Mouse (Mus musculus) liver, embryonic 11.5 days (tissue): ENCODE data around the gene Pla2g10. TPM values are rescaled to one million over a fixed set of nuclear protein-coding genes. Genes with fewer than 3 reads are reported as not detected.
A peak's percentile ranks its signal among the peaks of the same experiment; 100 is the strongest.
"Not testable (repeated sequence)": the region's sequence is repeated elsewhere in the genome, so short reads cannot be mapped to it uniquely, and the experiment has no call there.

Experiments
- ATAC-seq: fragments of 200-750 bp; cut with Nextera tagmentation; replicated peaks from 2 replicates; pipeline ENCODE4 v1.8.0; 2017; ENCODE audit warnings: moderate number of reproducible peaks, mild to moderate bottlenecking, moderate TSS enrichment, moderate library complexity; ENCODE audit not compliant: low FRiP score
- DNase-seq: peaks from one replicate; pipeline ENCODE4 v3.0.0-alpha.2; 2017; ENCODE audit warnings: low spot score
- H3K27ac ChIP-seq: fragments of 300-500 bp; sonication (generic); 2 replicates; pipeline ENCODE4 v1.5.1; 2014; ENCODE audit warnings: mild to moderate bottlenecking, low read depth, low read length, control low read depth
- H3K27me3 ChIP-seq: fragments of 300-500 bp; sonication (generic); replicated peaks from 2 replicates; pipeline ENCODE4 v1.6.1; 2014; ENCODE audit warnings: low read length, mixed read lengths; ENCODE audit not compliant: control insufficient read depth, insufficient read depth
- H3K36me3 ChIP-seq: fragments of 300-500 bp; sonication (generic); 2 replicates; pipeline ENCODE4 v1.6.1; 2014; ENCODE audit warnings: mild to moderate bottlenecking, low read length, moderate library complexity, mixed read lengths; ENCODE audit not compliant: control insufficient read depth, insufficient read depth
- H3K4me1 ChIP-seq: fragments of 300-500 bp; sonication (generic); replicated peaks from 2 replicates; pipeline ENCODE4 v1.6.1; 2014; ENCODE audit warnings: low read length, mixed read lengths; ENCODE audit not compliant: control insufficient read depth, insufficient read depth
- H3K4me2 ChIP-seq: fragments of 300-500 bp; sonication (generic); 2 replicates; pipeline ENCODE4 v1.6.1; 2014; ENCODE audit warnings: mild to moderate bottlenecking, control low read depth, moderate library complexity
- H3K4me3 ChIP-seq: fragments of 300-500 bp; sonication (generic); 2 replicates; pipeline ENCODE4 v1.5.1; 2014; ENCODE audit warnings: low read depth, low read length, control low read depth
- H3K9ac ChIP-seq: fragments of 300-500 bp; sonication (generic); 2 replicates; pipeline ENCODE4 v1.6.1; 2014; ENCODE audit warnings: low read depth, low read length, control low read depth
- H3K9me3 ChIP-seq: fragments of 300-500 bp; sonication (generic); 2 replicates; pipeline ENCODE4 v1.6.1; 2016; ENCODE audit warnings: low read length, inconsistent platforms, mixed read lengths; ENCODE audit not compliant: control insufficient read depth
- WGBS: fragments of 180-500 bp; shearing (Covaris S2); extraction: QIAGEN DNeasy Blood & Tissue Kit; methylation state at CpG from one replicate; pipeline ENCODE4 v1.1.7; 2014; 5-methylcytosine and 5-hydroxymethylcytosine counted together
- polyA plus RNA-seq: library from polyadenylated mRNA; unstranded; fragments of >200 nt; fragmentation: Nextera tagmentation; extraction: Ambion mirVana; gene quantifications from 2 replicates; pipeline ENCODE4 v1.2.1, GENCODE M21; 2014

The Pla2g10 gene
- polyA plus RNA-seq, 1 experiment from 2014 or later: 0.48 TPM

DNA sequence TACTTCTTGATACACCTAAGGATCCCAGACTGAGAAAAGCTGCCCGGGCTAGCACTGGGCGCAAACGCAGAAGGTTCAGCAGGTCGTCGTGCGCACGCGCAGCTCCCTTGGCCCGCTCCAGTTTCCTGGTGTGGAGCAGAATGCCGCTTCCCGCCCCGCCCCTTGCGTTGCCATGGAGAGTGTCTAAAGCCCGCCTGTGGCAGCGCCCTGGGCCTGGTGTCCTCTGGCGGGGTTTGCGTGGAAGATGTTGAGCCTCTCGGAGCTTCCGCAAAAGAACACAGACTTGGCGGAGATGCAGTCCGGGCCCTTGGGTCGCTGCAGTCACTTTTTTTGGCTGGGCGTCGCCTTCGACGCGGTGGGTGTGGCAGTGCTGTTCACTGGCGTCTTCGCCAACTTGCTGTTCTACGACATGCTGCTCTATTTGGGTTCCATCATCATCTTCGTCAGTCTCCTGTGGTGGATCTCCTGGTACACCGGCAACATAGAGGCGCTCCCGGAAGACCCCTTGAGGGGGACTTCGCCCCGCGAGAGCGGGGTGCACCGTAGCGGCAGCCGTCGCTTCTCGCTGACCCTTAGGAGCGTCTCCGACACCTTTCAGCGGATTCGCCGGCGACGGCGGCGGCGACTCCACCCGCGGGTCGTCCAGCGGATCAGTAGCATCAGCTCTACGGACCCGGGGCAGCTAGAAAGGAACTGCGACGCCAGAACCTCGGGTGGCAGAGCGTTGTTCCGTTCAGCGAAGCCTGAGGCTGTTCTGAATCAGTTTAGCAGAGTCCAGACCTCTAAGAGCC is 23.8 kb upstream of the Pla2g10 start:
- Histone ChIP-seq H3K9me3 (no peaks in the 10 kb centered on the region), H3K4me2 (peak overlapping the region; percentile 99), H3K27me3 (peaks cover 9% of the 10 kb centered on the region; the same call in 1 of the 2 replicates), H3K4me3 (peak overlapping the region; percentile 68), H3K36me3 (no peaks in the 10 kb centered on the region), H3K9ac (peak overlapping the region; percentile 56), H3K4me1 (peaks cover 4% of the 10 kb centered on the region; the same call in 1 of the 2 replicates), H3K27ac (no peak overlapping the region)
- peak; percentile 99 for ATAC-seq
- DNase-seq: peak; percentile 93
- under 1% methylated on average over 65 of the region's 65 CpGs for WGBS

DNA sequence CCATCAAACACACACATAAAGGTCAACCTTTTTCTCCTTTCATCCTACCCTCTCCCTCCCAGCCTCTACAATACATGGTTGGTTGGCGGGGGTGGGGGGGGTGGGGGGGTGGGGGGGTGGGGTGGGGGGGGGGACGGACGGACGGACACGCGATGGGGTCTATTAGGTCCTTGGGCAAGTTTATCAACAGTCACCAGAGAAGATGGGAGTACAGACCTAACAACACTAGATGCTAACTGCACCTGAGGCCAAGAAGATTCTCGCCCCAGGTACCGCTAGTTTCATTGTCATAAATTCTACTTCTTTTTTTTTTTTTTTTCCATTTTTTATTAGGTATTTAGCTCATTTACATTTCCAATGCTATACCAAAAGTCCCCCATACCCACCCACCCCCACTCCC is 23.2 kb upstream of the Pla2g10 start:
- ATAC-seq (no peak), DNase-seq (no peak)
- peaks cover 4% of the 10 kb centered on the region; the same call in 1 of the 2 replicates for H3K4me1 ChIP-seq
- peak overlapping the region; percentile 68 for H3K4me3 ChIP-seq
- no peaks in the 10 kb centered on the region for H3K9me3 ChIP-seq
- 75% methylated on average over 8 of the region's 8 CpGs for WGBS
- H3K27ac ChIP-seq: no peak overlapping the region
- peak overlapping the region; percentile 99 for H3K4me2 ChIP-seq
- peaks cover 9% of the 10 kb centered on the region; the same call in 1 of the 2 replicates for H3K27me3 ChIP-seq
- H3K36me3 ChIP-seq: no peaks in the 10 kb centered on the region
- H3K9ac ChIP-seq: no peak overlapping the region

GRCm38 (mm10) chr16:13750626-13751025 is 19.8 kb upstream of the Pla2g10 start:
- 93% methylated on average over 13 of the region's 13 CpGs for WGBS
- no peak overlapping the region for H3K4me2 ChIP-seq
- H3K9me3 ChIP-seq: no peaks in the 10 kb centered on the region
- H3K27ac ChIP-seq: no peak overlapping the region
- ATAC-seq (no peak), DNase-seq (no peak)
- H3K36me3 ChIP-seq: no peaks in the 10 kb centered on the region
- no peak overlapping the region for H3K4me3 ChIP-seq
- peaks cover 4% of the 10 kb centered on the region; the same call in 1 of the 2 replicates for H3K27me3 ChIP-seq
- no peak overlapping the region for H3K9ac ChIP-seq
- H3K4me1 ChIP-seq: peaks cover 4% of the 10 kb centered on the region; the same call in 1 of the 2 replicates

- Histone ChIP-seq H3K36me3 (no peaks in the 10 kb centered on the region), H3K4me1 (peaks cover 3% of the 10 kb centered on the region; the same call in 1 of the 2 replicates), H3K9ac (no peak overlapping the region), H3K9me3 (no peaks in the 10 kb centered on the region), H3K27me3 (peaks cover 2% of the 10 kb centered on the region; the same call in 1 of the 2 replicates), H3K4me3 (no peak overlapping the region), H3K27ac (no peak overlapping the region), H3K4me2 (no peak overlapping the region)
- DNase-seq (no peak), ATAC-seq (no peak)
- 46% methylated on average over 3 of the region's 3 CpGs for WGBS
These were observed 19.2 kb upstream of the Pla2g10 start for GRCm38 (mm10) chr16:13749981-13750380.

GRCm38 (mm10) chr16:13749306-13749705 is 18.5 kb upstream of the Pla2g10 start:
- Histone ChIP-seq H3K4me1 (no peaks in the 10 kb centered on the region), H3K36me3 (no peaks in the 10 kb centered on the region), H3K9me3 (no peaks in the 10 kb centered on the region), H3K4me3 (no peak overlapping the region), H3K27me3 (no peaks in the 10 kb centered on the region), H3K9ac (no peak overlapping the region), H3K4me2 (no peak overlapping the region), H3K27ac (no peak overlapping the region)
- DNase-seq (no peak), ATAC-seq (no peak)
- 53% methylated on average over 5 of the region's 5 CpGs for WGBS

GRCm38 (mm10) chr16:13748813-13749212 is 18.0 kb upstream of the Pla2g10 start:
- H3K27me3 ChIP-seq, H3K4me1 ChIP-seq, DNase-seq, H3K9ac ChIP-seq, H3K4me3 ChIP-seq, H3K4me2 ChIP-seq, H3K9me3 ChIP-seq, H3K27ac ChIP-seq, ATAC-seq, H3K36me3 ChIP-seq: not testable (repeated sequence)
- 30% methylated on average over 10 of the region's 10 CpGs for WGBS

DNA sequence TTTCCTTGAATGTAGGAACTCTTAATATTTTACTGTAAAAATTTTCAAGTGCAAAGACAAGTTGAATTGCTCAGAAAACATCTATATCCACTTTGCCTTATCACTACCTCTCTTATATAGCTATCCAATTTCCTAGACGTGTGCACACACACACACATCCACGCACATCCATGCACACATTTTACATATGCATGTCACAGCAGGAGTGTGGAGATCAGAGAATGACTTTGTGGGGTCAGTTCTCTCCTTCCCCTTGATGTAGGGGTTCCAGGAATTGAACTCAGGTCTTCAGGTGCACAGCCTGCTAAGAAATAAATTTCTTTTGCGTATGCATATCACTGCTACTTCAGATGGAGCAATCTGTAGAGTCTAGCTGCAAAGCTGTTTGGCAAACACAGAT is 17.3 kb upstream of the Pla2g10 start:
- no peak overlapping the region for H3K4me2 ChIP-seq
- H3K27me3 ChIP-seq: no peaks in the 10 kb centered on the region

DNA sequence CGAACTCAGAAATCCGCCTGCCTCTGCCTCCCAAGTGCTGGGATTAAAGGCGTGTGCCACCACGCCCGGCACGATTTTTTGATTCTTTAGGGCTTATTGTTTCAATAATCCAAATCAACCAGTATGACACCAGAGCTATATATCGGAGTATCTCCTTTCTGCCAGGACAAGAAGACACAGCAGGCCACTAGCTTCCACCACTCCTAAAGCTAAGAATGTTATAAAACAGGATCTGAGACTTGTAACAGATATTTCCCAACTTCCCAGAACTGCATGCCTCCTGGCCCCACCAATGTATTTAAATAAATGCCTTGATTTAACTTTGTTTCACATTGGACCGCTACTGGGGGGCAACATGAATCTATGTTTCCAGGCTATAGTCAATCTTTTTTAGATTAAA is 16.9 kb upstream of the Pla2g10 start:
- 82% methylated on average over 8 of the region's 8 CpGs for WGBS
- Histone ChIP-seq H3K27ac (no peak overlapping the region), H3K4me3 (no peak overlapping the region), H3K9me3 (no peaks in the 10 kb centered on the region), H3K4me1 (no peaks in the 10 kb centered on the region), H3K36me3 (no peaks in the 10 kb centered on the region), H3K27me3 (no peaks in the 10 kb centered on the region), H3K9ac (no peak overlapping the region), H3K4me2 (no peak overlapping the region)
- DNase-seq (no peak), ATAC-seq (no peak)

More for the DNA sequence above, 17.3 kb upstream of the Pla2g10 start:
- Histone ChIP-seq H3K4me3 (no peak overlapping the region), H3K4me1 (no peaks in the 10 kb centered on the region), H3K9ac (no peak overlapping the region), H3K36me3 (no peaks in the 10 kb centered on the region), H3K27ac (no peak overlapping the region), H3K9me3 (no peaks in the 10 kb centered on the region)
- DNase-seq (no peak), ATAC-seq (no peak)
- 63% methylated on average over 3 of the region's 3 CpGs for WGBS

- no peaks in the 10 kb centered on the region for H3K27me3 ChIP-seq
- no peaks in the 10 kb centered on the region for H3K36me3 ChIP-seq
- no peak overlapping the region for H3K4me3 ChIP-seq
- DNase-seq (no peak), ATAC-seq (peak; percentile 67)
- H3K4me2 ChIP-seq: no peak overlapping the region
- H3K27ac ChIP-seq: no peak overlapping the region
- H3K9ac ChIP-seq: no peak overlapping the region
- 48% methylated on average over 2 of the region's 2 CpGs for WGBS
- no peaks in the 10 kb centered on the region for H3K9me3 ChIP-seq
- no peaks in the 10 kb centered on the region for H3K4me1 ChIP-seq
These were observed 10.1 kb upstream of the Pla2g10 start for GRCm38 (mm10) chr16:13740844-13741243.
